Mouse (Mus musculus) liver, postnatal 0 days (tissue): ENCODE measurements around the gene Rhd. TPM values are rescaled to one million over a fixed set of nuclear protein-coding genes. Genes with fewer than 3 reads are reported as not detected.

Source experiments
- ATAC-seq: fragments of 200-750 bp; cut with Nextera tagmentation; 2 replicates; pipeline ENCODE4 v1.8.0; 2017; ENCODE audit warnings: mild to moderate bottlenecking, moderate library complexity
- DNase-seq: peaks from one replicate; pipeline ENCODE4 v3.0.0-alpha.2; 2016
- H3K27ac ChIP-seq: fragments of 300-500 bp; sonication (generic); 2 replicates; pipeline ENCODE4 v1.5.1; 2014; ENCODE audit warnings: antibody characterized with exemption, moderate library complexity, mild to moderate bottlenecking, low read depth
- H3K27me3 ChIP-seq: fragments of 300-500 bp; sonication (generic); 2 replicates; pipeline ENCODE4 v1.6.1; 2014; ENCODE audit warnings: low read length, control low read depth, mixed read lengths; ENCODE audit not compliant: insufficient read depth
- H3K36me3 ChIP-seq: fragments of 300-500 bp; sonication (generic); replicated peaks from 2 replicates; pipeline ENCODE4 v1.6.1; 2014; ENCODE audit warnings: mild to moderate bottlenecking, control low read depth, low read length, moderate library complexity, mixed read lengths; ENCODE audit not compliant: insufficient read depth
- H3K4me1 ChIP-seq: fragments of 300-500 bp; sonication (generic); 2 replicates; pipeline ENCODE4 v1.6.1; 2014; ENCODE audit warnings: antibody characterized with exemption, mild to moderate bottlenecking, control low read depth; ENCODE audit not compliant: insufficient read depth
- H3K4me2 ChIP-seq: fragments of 300-500 bp; sonication (generic); 2 replicates; pipeline ENCODE4 v1.6.1; 2014; ENCODE audit warnings: low read depth, mild to moderate bottlenecking, low read length, moderate library complexity, mixed read lengths
- H3K4me3 ChIP-seq: fragments of 300-500 bp; sonication (generic); 2 replicates; pipeline ENCODE4 v1.5.1; 2014; ENCODE audit warnings: low read depth, low read length
- H3K9ac ChIP-seq: fragments of 300-500 bp; sonication (generic); replicated peaks from 2 replicates; pipeline ENCODE4 v1.6.1; 2014; ENCODE audit warnings: mild to moderate bottlenecking, moderate library complexity
- H3K9me3 ChIP-seq: fragments of 300-500 bp; sonication (generic); 2 replicates; pipeline ENCODE4 v1.6.1; 2016; ENCODE audit warnings: mild to moderate bottlenecking, control low read depth, low read length, mixed read lengths
- CTCF ChIP-seq: sonication (generic); IDR thresholded peaks from 2 replicates; pipeline ENCODE4 v1.5.1; 2016; ENCODE audit warnings: antibody characterized with exemption, low read depth
- EP300 ChIP-seq: IDR thresholded peaks from 2 replicates; pipeline ENCODE4 v1.6.1; 2016; ENCODE audit warnings: antibody characterized with exemption, low read depth, mild to moderate bottlenecking
- WGBS: fragments of 180-500 bp; shearing (Covaris S2); extraction: QIAGEN DNeasy Blood & Tissue Kit; methylation state at CpG from one replicate; pipeline ENCODE4 v1.1.7; 2014; ENCODE audit not compliant: insufficient replicate concordance; 5-methylcytosine and 5-hydroxymethylcytosine counted together
- polyA plus RNA-seq: library from polyadenylated mRNA; unstranded; fragments of >200 nt; fragmentation: Nextera tagmentation; extraction: Ambion mirVana; gene quantifications from 2 replicates; pipeline ENCODE4 v1.2.1, GENCODE M21; 2015

Rhd gene
- polyA plus RNA-seq, 1 experiment from 2014 or later: 214 TPM

GRCm38 (mm10) chr4:134879410-134879981 lies 15.2 kb downstream of the Rhd start:
- Histone ChIP-seq H3K4me3 (no peak overlapping the region), H3K36me3 (peaks cover 37% of the 10 kb centered on the region), H3K9ac (0 out of 2 replicates have a peak overlapping the region, but pooled peaks have one; percentile 26), H3K9me3 (no peaks in the 10 kb centered on the region), H3K27me3 (no peaks in the 10 kb centered on the region), H3K27ac (no peak overlapping the region), H3K4me1 (peaks cover 4% of the 10 kb centered on the region; the same call in 1 of the 2 replicates), H3K4me2 (peak overlapping the region; percentile 64)
- ATAC-seq (peak; percentile 54), DNase-seq (peak; percentile 82)
- TF ChIP-seq EP300 (no peak), CTCF (peak; percentile 90)
- 9% methylated on average over 17 of the region's 17 CpGs for WGBS

GRCm38 (mm10) chr4:134880041-134880440 lies 15.7 kb downstream of the Rhd start:
- ATAC-seq: no peak
- peaks cover 43% of the 10 kb centered on the region for H3K36me3 ChIP-seq
- H3K9me3 ChIP-seq: no peaks in the 10 kb centered on the region
- TF ChIP-seq CTCF: peak; percentile 63
- TF ChIP-seq EP300: no peak
- H3K27me3 ChIP-seq: no peaks in the 10 kb centered on the region
- peak overlapping the region; percentile 64 for H3K4me2 ChIP-seq
- peak; percentile 52 for DNase-seq
- no peak overlapping the region for H3K4me3 ChIP-seq
- H3K27ac ChIP-seq: no peak overlapping the region
- no peak overlapping the region for H3K9ac ChIP-seq
- peaks cover 4% of the 10 kb centered on the region; the same call in 1 of the 2 replicates for H3K4me1 ChIP-seq
- WGBS: 49% methylated on average over 6 of the region's 6 CpGs

GRCm38 (mm10) chr4:134883266-134883665 lies 18.9 kb downstream of the Rhd start:
- Histone ChIP-seq H3K4me1 (peaks cover 4% of the 10 kb centered on the region; the same call in 1 of the 2 replicates), H3K4me2 (no peak overlapping the region), H3K27ac (no peak overlapping the region), H3K9ac (no peak overlapping the region), H3K27me3 (no peaks in the 10 kb centered on the region), H3K36me3 (peaks cover 47% of the 10 kb centered on the region), H3K4me3 (no peak overlapping the region), H3K9me3 (no peaks in the 10 kb centered on the region)
- TF ChIP-seq EP300: no peak
- peak; percentile 85 for TF ChIP-seq CTCF
- ATAC-seq: peak; percentile 44; the same call in 1 of the 2 replicates
- peak; percentile 74 for DNase-seq
- WGBS: 34% methylated on average over 7 of the region's 7 CpGs

GRCm38 (mm10) chr4:134883808-134884207 lies 19.5 kb downstream of the Rhd start:
- TF ChIP-seq CTCF (no peak), EP300 (no peak)
- H3K4me3 ChIP-seq: no peak overlapping the region
- no peak overlapping the region for H3K27ac ChIP-seq
- H3K36me3 ChIP-seq: peaks cover 47% of the 10 kb centered on the region
- DNase-seq (no peak), ATAC-seq (no peak)
- no peak overlapping the region for H3K9ac ChIP-seq
- 80% methylated on average over 10 of the region's 10 CpGs for WGBS
- peaks cover 4% of the 10 kb centered on the region; the same call in 1 of the 2 replicates for H3K4me1 ChIP-seq
- H3K27me3 ChIP-seq: no peaks in the 10 kb centered on the region
- H3K9me3 ChIP-seq: no peaks in the 10 kb centered on the region
- no peak overlapping the region for H3K4me2 ChIP-seq

- no peak overlapping the region for H3K9ac ChIP-seq
- peaks cover 48% of the 10 kb centered on the region for H3K36me3 ChIP-seq
- no peak overlapping the region for H3K4me3 ChIP-seq
- H3K9me3 ChIP-seq: no peaks in the 10 kb centered on the region
- no peak overlapping the region for H3K27ac ChIP-seq
- H3K4me1 ChIP-seq: peaks cover 4% of the 10 kb centered on the region; the same call in 1 of the 2 replicates
- DNase-seq (no peak), ATAC-seq (no peak)
- H3K27me3 ChIP-seq: no peaks in the 10 kb centered on the region
- no peak overlapping the region for H3K4me2 ChIP-seq
- TF ChIP-seq CTCF (no peak), EP300 (no peak)
- 88% methylated on average over 4 of the region's 4 CpGs for WGBS
Measured at GRCm38 (mm10) chr4:134884364-134884763, 20.0 kb downstream of the Rhd start.

- DNase-seq (no peak), ATAC-seq (no peak)
- Histone ChIP-seq H3K27me3 (no peaks in the 10 kb centered on the region), H3K4me2 (no peak overlapping the region), H3K4me3 (no peak overlapping the region), H3K9ac (no peak overlapping the region), H3K4me1 (no peaks in the 10 kb centered on the region), H3K36me3 (peaks cover 73% of the 10 kb centered on the region), H3K9me3 (no peaks in the 10 kb centered on the region), H3K27ac (no peak overlapping the region)
- WGBS: 74% methylated on average over 6 of the region's 6 CpGs
- TF ChIP-seq CTCF: peak; percentile 15; the same call in 1 of the 2 replicates
- TF ChIP-seq EP300: no peak
Measured at GRCm38 (mm10) chr4:134892096-134892495, 27.8 kb downstream of the Rhd start.
